Mouse (Mus musculus): Measurements from ENCODE around the gene Hist1h2ag. TPM values are rescaled to one million over a fixed set of nuclear protein-coding genes. Genes with fewer than 3 reads are reported as not detected.

Hist1h2ag gene
- total RNA-seq, 2 experiments from 2014 or later = 16.5 to 20.6 TPM

- H3K27ac ChIP-seq = no peak overlapping the region
- no peak for TF ChIP-seq CTCF (conservative IDR thresholded peaks at IDR 0.05)
- DNase-seq (ENCODE audit: low spot score in 2 of 2) = no peak
- no peak overlapping the region for H3K4me3 ChIP-seq
These were observed 44.3 kb downstream of the Hist1h2ag start for GRCm38 (mm10) chr13:21998412-21998811.

GRCm38 (mm10) chr13:21997821-21998220 lies 44.9 kb downstream of the Hist1h2ag start:
- no peak for TF ChIP-seq CTCF (conservative IDR thresholded peaks at IDR 0.05)
- no peak for DNase-seq (ENCODE audit: low spot score in 2 of 2)
- Histone ChIP-seq H3K4me3 (no peak overlapping the region), H3K27ac (no peak overlapping the region)

- DNase-seq (ENCODE audit: low spot score in 2 of 2) = no peak
- H3K27ac ChIP-seq = no peak overlapping the region
- peak overlapping the region; percentile 39; the same call in 1 of the 2 replicates for H3K4me3 ChIP-seq
- TF ChIP-seq CTCF (conservative IDR thresholded peaks at IDR 0.05) = no peak
These were observed 45.4 kb downstream of the Hist1h2ag start for GRCm38 (mm10) chr13:21997201-21997820.

- no peak for DNase-seq (ENCODE audit: low spot score in 2 of 2)
- no peak for TF ChIP-seq CTCF (conservative IDR thresholded peaks at IDR 0.05)
- Histone ChIP-seq H3K27ac (no peak overlapping the region), H3K4me3 (peak overlapping the region; percentile 39)
These were observed 45.9 kb downstream of the Hist1h2ag start for GRCm38 (mm10) chr13:21996840-21997185.

- DNase-seq (ENCODE audit: low spot score in 2 of 2) = no peak
- peak overlapping the region; percentile 39 for H3K4me3 ChIP-seq
- no peak overlapping the region for H3K27ac ChIP-seq
- TF ChIP-seq CTCF (conservative IDR thresholded peaks at IDR 0.05) = no peak
These were observed 46.5 kb downstream of the Hist1h2ag start for GRCm38 (mm10) chr13:21996101-21996839.

- Histone ChIP-seq H3K27ac (no peak overlapping the region), H3K4me3 (peak overlapping the region; percentile 31)
- DNase-seq (ENCODE audit: low spot score in 2 of 2) = no peak
- peak; percentile 18; the same call in 1 of the 2 replicates for TF ChIP-seq CTCF (conservative IDR thresholded peaks at IDR 0.05)
These were observed 47.3 kb downstream of the Hist1h2ag start for GRCm38 (mm10) chr13:21995331-21995914.

- no peak overlapping the region for H3K27ac ChIP-seq
- TF ChIP-seq CTCF (conservative IDR thresholded peaks at IDR 0.05) = no peak
- DNase-seq (ENCODE audit: low spot score in 2 of 2) = no peak
- peak overlapping the region; percentile 31 for H3K4me3 ChIP-seq
These were observed 47.8 kb downstream of the Hist1h2ag start for GRCm38 (mm10) chr13:21994896-21995295.

GRCm38 (mm10) chr13:21993957-21994738 lies 48.6 kb downstream of the Hist1h2ag start:
- peak in 1 of 2 experiments; percentile 46 for DNase-seq (ENCODE audit: low spot score in 2 of 2)
- Histone ChIP-seq H3K27ac (no peak overlapping the region), H3K4me3 (no peak overlapping the region)
- no peak for TF ChIP-seq CTCF (conservative IDR thresholded peaks at IDR 0.05)

- TF ChIP-seq CTCF (conservative IDR thresholded peaks at IDR 0.05) = no peak
- Histone ChIP-seq H3K27ac (no peak overlapping the region), H3K4me3 (no peak overlapping the region)
- no peak for DNase-seq (ENCODE audit: low spot score in 2 of 2)
These were observed 50.2 kb downstream of the Hist1h2ag start for GRCm38 (mm10) chr13:21992550-21992949.

Small RNA genes within 50 kb of the gene (microRNA-seq; reads per million reads assigned to microRNA genes)
- gene Gm26300 (0 reads per million in 2 experiments), gene Gm44390 (0 reads per million in 2 experiments), gene Gm44486 (0 reads per million in 2 experiments)

Other genes with a start within 250 kb of the Hist1h2ag start
- gene Hist1h2bq, start 232.7 kb downstream of the Hist1h2ag start, total RNA-seq (2021) = 10 to 100 TPM; 39.6 to 42.1 TPM
- 10 to 100 TPM; 30.7 to 36.0 TPM for gene Hist1h2ao, start 232.5 kb downstream of the Hist1h2ag start, total RNA-seq (2021)
- gene Hist1h4m, start 231.2 kb downstream of the Hist1h2ag start, total RNA-seq (2021) = 100 to 1,000 TPM; 247 to 254 TPM
- 10 to 100 TPM; 26.5 to 46.4 TPM for gene Hist1h4n, start 210.7 kb downstream of the Hist1h2ag start, total RNA-seq (2021)
- gene Hist1h2ap, start 209.4 kb downstream of the Hist1h2ag start, total RNA-seq (2021) = 10 to 100 TPM; 11.3 to 15.9 TPM
- gene Hist1h2br, start 209.2 kb downstream of the Hist1h2ag start, total RNA-seq (2021) = 10 to 100 TPM; 38.6 to 42.0 TPM
- 1 to 10 TPM; 3.5 to 4.6 TPM for gene Zfp184, start 97.8 kb downstream of the Hist1h2ag start, total RNA-seq (2021)
- under 1 TPM in 1 of 2 experiments, not detected in 1; 0.18 TPM for gene Pom121l2, start 61.8 kb downstream of the Hist1h2ag start, total RNA-seq (2021)
- under 1 TPM; 0.32 to 0.51 TPM for gene Prss16, start 33.2 kb downstream of the Hist1h2ag start, total RNA-seq (2021)
- 10 to 100 TPM; 12.5 to 17.0 TPM for gene Hist1h2ah, start 7.4 kb downstream of the Hist1h2ag start, total RNA-seq (2021)
- gene Hist1h2bk, start 7.1 kb downstream of the Hist1h2ag start, total RNA-seq (2021) = 10 to 100 TPM; 23.5 to 24.4 TPM
- gene Hist1h4i, start 1.6 kb downstream of the Hist1h2ag start, total RNA-seq (2021) = 10 to 100 TPM; 64.2 to 71.7 TPM
- gene Hist1h2bj, start 270 bp upstream of the Hist1h2ag start, total RNA-seq (2021) = 10 to 100 TPM; 12.9 to 15.9 TPM
- not detected for gene Vmn1r188, start 41.5 kb upstream of the Hist1h2ag start, total RNA-seq (2021)
- not detected for gene Vmn1r189, start 62.9 kb upstream of the Hist1h2ag start, total RNA-seq (2021)
- gene Vmn1r191, start 141.0 kb upstream of the Hist1h2ag start, total RNA-seq (2021) = not detected
- not detected for gene Vmn1r192, start 148.2 kb upstream of the Hist1h2ag start, total RNA-seq (2021)
- gene Vmn1r193, start 180.2 kb upstream of the Hist1h2ag start, total RNA-seq (2021) = not detected
- not detected for gene Vmn1r194, start 201.3 kb upstream of the Hist1h2ag start, total RNA-seq (2021)
- not detected for gene Vmn1r195, start 227.6 kb upstream of the Hist1h2ag start, total RNA-seq (2021)
- gene Vmn1r196, start 247.0 kb upstream of the Hist1h2ag start, total RNA-seq (2021) = not detected

Data from layer of hippocampus, adult 2 months (tissue).